In the genomic region with DNA sequence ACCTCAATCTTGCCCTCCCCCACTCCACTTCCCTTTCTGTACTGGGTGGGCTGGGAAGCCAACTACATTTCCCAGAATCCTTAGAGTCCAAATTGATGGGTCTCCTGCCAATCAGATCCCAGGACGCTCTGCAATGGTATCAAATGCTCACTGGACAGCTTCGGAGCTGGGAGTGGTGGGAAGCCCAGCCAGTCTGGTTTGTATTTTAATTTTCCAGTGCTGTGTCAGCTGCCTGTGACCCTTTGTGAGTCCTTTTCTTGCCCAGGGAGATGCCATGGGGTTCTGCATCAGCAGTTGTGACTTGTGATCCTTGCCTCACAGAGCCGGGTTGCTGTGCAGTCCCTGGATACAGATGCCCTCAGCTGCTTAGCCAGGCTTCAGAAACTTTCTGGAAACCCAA, we compare ENCODE assay signal across 15 mouse cellular contexts.
DNase-seq lines count a peak whose midpoint lies in the region; ATAC-seq and TF ChIP-seq lines count a peak whose summit lies in the region.
"Had no signal": no experiment of that assay in that cellular context is flagged by ENCODE, and none has a peak within 500 bp of the region (broad histone marks: within the 10 kb centered on the region; RNA-seq: fewer than 3 reads in every experiment).

No protein-coding gene starts in this region.

- no peaks in the 10 kb centered on the region for H3K9me3 ChIP-seq in kidney, embryonic 14.5 days (ENCODE audit: control insufficient read depth, low read length)
- H3K9me3 ChIP-seq in forebrain, embryonic 14.5 days (replicated peaks; ENCODE audit: control insufficient read depth, low read length) = no peaks in the 10 kb centered on the region
- H3K9me3 ChIP-seq: intestine, embryonic 15.5 days; limb, embryonic 13.5 days; midbrain, embryonic 12.5 days had no signal

- H3K4me1 ChIP-seq in kidney, adult 2 months (ENCODE audit: control insufficient read depth, insufficient read depth, low read length) = no peaks in the 10 kb centered on the region
- H3K4me1 ChIP-seq in kidney, embryonic 14.5 days (ENCODE audit: control insufficient read depth, insufficient read depth, low read length) = no peaks in the 10 kb centered on the region
- H3K4me1 ChIP-seq in forebrain, embryonic 14.5 days (ENCODE audit: control insufficient read depth, insufficient read depth, low read length) = no peaks in the 10 kb centered on the region
- H3K4me1 ChIP-seq: intestine, embryonic 15.5 days; limb, embryonic 13.5 days had no signal

- no peak overlapping the region for H3K27ac ChIP-seq in kidney, adult 2 months (ENCODE audit: insufficient read depth, low read depth, low read length)
- H3K27ac ChIP-seq in kidney, embryonic 14.5 days (ENCODE audit: low read depth, low read length) = no peak overlapping the region
- no peak overlapping the region for H3K27ac ChIP-seq in forebrain, embryonic 14.5 days (ENCODE audit: low read depth, low read length)
- H3K27ac ChIP-seq: intestine, embryonic 15.5 days; limb, embryonic 13.5 days; midbrain, embryonic 12.5 days had no signal

- H3K36me3 ChIP-seq in kidney, adult 2 months (ENCODE audit: control insufficient read depth, insufficient read depth, low read length) = no peaks in the 10 kb centered on the region
- no peaks in the 10 kb centered on the region for H3K36me3 ChIP-seq in kidney, embryonic 14.5 days (ENCODE audit: control insufficient read depth, insufficient read depth, low read length)
- H3K36me3 ChIP-seq in forebrain, embryonic 14.5 days (ENCODE audit: control insufficient read depth, insufficient read depth, low read length) = no peaks in the 10 kb centered on the region
- H3K36me3 ChIP-seq: intestine, embryonic 15.5 days; limb, embryonic 13.5 days; midbrain, embryonic 12.5 days had no signal

- no peak for TF ChIP-seq POLR2A in kidney, adult 2 months (IDR thresholded peaks at IDR 0.05; ENCODE audit: low read depth, low read length)
- TF ChIP-seq POLR2A in brain, embryonic 14.5 days (IDR thresholded peaks at IDR 0.05; ENCODE audit: borderline replicate concordance, extremely low read depth, insufficient read depth, insufficient read length, poor library complexity, severe bottlenecking) = no peak

- TF ChIP-seq CTCF in kidney, adult 2 months (conservative IDR thresholded peaks at IDR 0.05; ENCODE audit: insufficient read depth, insufficient read length, low read depth, low read length) = no peak
- no peak for TF ChIP-seq CTCF in brain, embryonic 14.5 days (IDR thresholded peaks at IDR 0.05; ENCODE audit: borderline replicate concordance, extremely low read depth, insufficient read depth, insufficient read length)

- H3K4me3 ChIP-seq in kidney, adult 2 months (ENCODE audit: insufficient read depth, low read depth, low read length) = no peak overlapping the region
- no peak overlapping the region for H3K4me3 ChIP-seq in kidney, embryonic 14.5 days (ENCODE audit: low read length)
- H3K4me3 ChIP-seq in forebrain, embryonic 14.5 days (ENCODE audit: low read depth, low read length) = no peak overlapping the region
- H3K4me3 ChIP-seq: intestine, embryonic 15.5 days; limb, embryonic 13.5 days; midbrain, embryonic 12.5 days had no signal

- no peaks in the 10 kb centered on the region for H3K27me3 ChIP-seq in kidney, adult 2 months (replicated peaks; ENCODE audit: control insufficient read depth, insufficient read depth, low read length)
- no peaks in the 10 kb centered on the region for H3K27me3 ChIP-seq in kidney, embryonic 14.5 days (ENCODE audit: control insufficient read depth, insufficient read depth, low read length)
- no peaks in the 10 kb centered on the region for H3K27me3 ChIP-seq in forebrain, embryonic 14.5 days (replicated peaks; ENCODE audit: control insufficient read depth, insufficient read depth, low read length)
- H3K27me3 ChIP-seq: intestine, embryonic 15.5 days; limb, embryonic 13.5 days; midbrain, embryonic 12.5 days had no signal

- peak; percentile 51 for DNase-seq in kidney, adult 2 months
- peak; percentile 41 for DNase-seq in brain, embryonic 14.5 days (ENCODE audit: low read depth)
- DNase-seq in forebrain, embryonic 14.5 days (ENCODE audit: low spot score) = peak; percentile 41
- peak; percentile 77 for DNase-seq in kidney, postnatal 10 days
- no peak for DNase-seq in ovary, postnatal 14 days (ENCODE audit: low spot score)
- DNase-seq: cerebellum, adult 2 months; gastrocnemius, postnatal 14 days; layer of hippocampus, adult 9-11 months; lung, embryonic 14.5 days; right cerebral cortex, postnatal 4 days had no signal

- no peak overlapping the region for H3K4me2 ChIP-seq in kidney, embryonic 14.5 days (replicated peaks; ENCODE audit: low read depth, low read length)
- no peak overlapping the region for H3K4me2 ChIP-seq in forebrain, embryonic 14.5 days (ENCODE audit: low read length)
- H3K4me2 ChIP-seq: intestine, embryonic 15.5 days; limb, embryonic 13.5 days; lung, embryonic 14.5 days; midbrain, embryonic 12.5 days had no signal

- 33% methylated on average over 3 of the region's 3 CpGs for WGBS in kidney, adult 2 months
- WGBS in kidney, embryonic 14.5 days = 54% methylated on average over 3 of the region's 3 CpGs
- 59% methylated on average over 3 of the region's 3 CpGs for WGBS in forebrain, embryonic 14.5 days

- ATAC-seq in kidney, embryonic 14.5 days (ENCODE audit: low FRiP score, low TSS enrichment) = no peak
- 0 out of 2 replicates have a peak, but pooled peaks have one; percentile 55 for ATAC-seq in forebrain, embryonic 14.5 days
- ATAC-seq in activated CD4-positive, CD25-positive, alpha-beta regulatory T cell, adult 4 months = no peak
- ATAC-seq: intestine, embryonic 15.5 days had no signal

- no peak overlapping the region for H3K9ac ChIP-seq in kidney, embryonic 14.5 days (ENCODE audit: low read depth, low read length)
- no peak overlapping the region for H3K9ac ChIP-seq in forebrain, embryonic 14.5 days (ENCODE audit: low read length)
- H3K9ac ChIP-seq: intestine, embryonic 15.5 days; limb, embryonic 13.5 days; lung, embryonic 14.5 days; midbrain, embryonic 12.5 days had no signal
